Mouse (Mus musculus) regulatory T cell (primary cell): Measurements from ENCODE around the gene P2ry2.

Experiments
- in situ Hi-C: fragments of 300-600 bp; cut with MboI, MseI; formaldehyde crosslinking; loops from one replicate; pipeline ENCODE4 v1.15.1; 2025; ENCODE audit warnings: high pct_unique_total_duplicates

Gene P2ry2

DNA sequence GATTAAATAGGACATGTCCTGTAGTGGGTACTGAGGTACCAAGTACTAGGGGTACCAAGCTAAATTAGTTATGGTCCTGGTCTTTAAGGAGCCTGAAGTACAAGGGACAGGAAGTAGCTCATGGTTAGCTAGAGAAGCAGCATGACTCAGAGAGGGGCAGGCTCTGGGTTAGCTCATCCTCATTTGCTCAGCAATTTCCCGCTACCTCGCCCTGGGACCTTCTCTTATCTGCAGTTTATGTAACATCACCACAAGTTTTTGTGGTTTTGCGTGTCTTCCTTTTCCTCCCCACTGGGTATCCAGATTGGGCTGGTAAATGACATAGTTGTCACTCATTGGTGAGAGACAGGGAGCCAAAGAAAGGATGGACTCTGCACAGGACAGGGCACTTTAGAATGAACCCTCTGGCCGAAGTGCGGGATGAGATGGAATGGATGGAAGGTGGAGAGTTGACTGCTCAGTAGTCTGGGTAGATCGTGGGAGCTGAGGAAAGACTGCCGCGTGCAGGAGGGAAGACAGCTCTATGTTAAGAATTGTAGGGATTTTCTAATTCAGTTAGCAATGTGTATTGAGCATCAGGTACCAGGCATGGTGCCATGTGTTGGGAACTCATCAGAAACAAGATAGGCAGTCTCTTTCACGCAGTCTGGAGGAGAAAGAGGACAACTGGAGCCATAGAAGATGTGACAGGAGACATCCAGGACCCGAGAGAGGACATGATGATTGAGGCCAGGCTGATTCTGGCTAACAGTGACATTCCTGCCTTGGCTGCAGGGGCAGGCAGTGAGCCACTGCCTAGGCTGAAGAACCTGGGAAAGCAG lies 15.2 kb upstream of the P2ry2 start:
- in situ Hi-C loops, result no loop called here

GRCm38 (mm10) chr7:101026836-101027235 lies 14.2 kb upstream of the P2ry2 start:
- in situ Hi-C loops, result no loop called here

DNA sequence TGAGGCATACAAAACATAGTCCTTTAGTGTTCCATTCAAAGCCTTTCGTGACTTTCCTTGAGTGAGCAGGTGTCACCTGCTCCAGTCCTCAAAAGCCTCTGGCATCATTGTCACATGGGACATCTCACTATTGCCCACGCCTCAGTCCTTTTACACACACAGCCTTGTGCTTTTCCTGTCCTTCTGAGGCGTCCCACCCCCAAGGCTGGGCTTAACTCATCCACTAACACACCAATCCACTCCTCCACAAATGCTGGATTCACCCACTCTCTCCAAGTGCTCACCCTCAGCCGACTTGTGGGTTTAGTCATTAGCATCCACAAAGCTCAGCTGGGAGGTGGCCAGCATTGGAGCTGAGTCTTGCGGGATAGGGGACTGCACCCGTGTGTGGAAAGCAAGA lies 4.8 kb upstream of the P2ry2 start:
- in situ Hi-C loops, result no loop called here

GRCm38 (mm10) chr7:101017021-101017461 lies 4.4 kb upstream of the P2ry2 start:
- in situ Hi-C loops, result no loop called here

GRCm38 (mm10) chr7:101014985-101015384 lies 2.3 kb upstream of the P2ry2 start:
- in situ Hi-C loops, result no loop called here

- in situ Hi-C loops, result no loop called here
Measured at GRCm38 (mm10) chr7:101014041-101014440, 1.4 kb upstream of the P2ry2 start.

DNA sequence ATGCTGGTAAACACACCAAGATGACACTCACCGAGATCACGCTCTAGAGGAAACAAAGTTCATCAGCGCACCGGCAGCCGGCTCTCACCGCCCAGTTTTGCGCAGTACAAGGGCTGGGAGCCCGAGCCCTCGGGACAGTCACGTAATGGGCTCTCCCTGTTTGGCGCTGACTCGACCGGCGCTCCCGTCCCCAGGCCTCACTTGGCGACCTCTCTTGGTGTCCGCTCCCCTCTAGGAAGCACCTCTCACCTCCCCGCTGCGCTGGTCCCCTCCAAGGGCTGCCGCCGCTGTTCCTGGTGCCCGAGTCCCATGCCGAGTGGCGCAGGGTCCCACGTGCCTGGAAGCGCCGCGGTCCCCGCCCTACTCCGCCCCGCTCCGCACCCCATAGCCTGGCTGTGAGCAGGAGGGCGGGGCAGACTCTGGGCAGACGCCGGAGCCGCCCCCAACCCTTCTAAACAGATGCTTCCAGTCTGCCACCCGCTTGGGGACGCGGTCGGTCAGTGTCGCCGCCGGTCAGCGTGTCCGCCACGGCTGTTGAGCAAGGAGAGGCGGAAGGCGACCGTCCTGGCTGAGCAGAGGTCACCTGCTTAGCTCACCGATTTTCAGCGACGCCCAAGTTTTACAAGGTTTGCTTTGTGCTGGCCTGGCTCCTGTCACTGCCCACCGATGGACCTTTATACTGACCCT lies 842 bp downstream of the P2ry2 start:
- in situ Hi-C loops, result no loop called here

DNA sequence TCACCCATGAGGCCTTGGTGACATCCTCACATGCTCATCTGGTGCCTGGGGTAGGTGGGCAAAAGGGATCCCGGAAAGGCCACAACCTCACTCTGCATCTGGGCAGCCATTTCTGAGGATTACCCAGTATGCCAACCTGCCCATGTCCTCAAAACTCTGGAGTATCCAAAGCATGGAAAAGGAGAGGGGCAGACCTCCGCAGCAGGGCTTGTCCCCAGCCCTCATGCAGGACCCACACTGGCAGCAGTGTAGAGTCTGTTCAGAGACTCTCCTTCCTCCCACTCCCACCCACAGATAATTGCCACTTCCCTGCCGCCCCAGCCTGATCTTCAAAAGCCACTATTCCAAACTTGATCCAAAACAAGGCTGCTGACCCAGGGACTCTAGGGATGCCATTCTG lies 1.9 kb downstream of the P2ry2 start:
- in situ Hi-C loops, result no loop called here

DNA sequence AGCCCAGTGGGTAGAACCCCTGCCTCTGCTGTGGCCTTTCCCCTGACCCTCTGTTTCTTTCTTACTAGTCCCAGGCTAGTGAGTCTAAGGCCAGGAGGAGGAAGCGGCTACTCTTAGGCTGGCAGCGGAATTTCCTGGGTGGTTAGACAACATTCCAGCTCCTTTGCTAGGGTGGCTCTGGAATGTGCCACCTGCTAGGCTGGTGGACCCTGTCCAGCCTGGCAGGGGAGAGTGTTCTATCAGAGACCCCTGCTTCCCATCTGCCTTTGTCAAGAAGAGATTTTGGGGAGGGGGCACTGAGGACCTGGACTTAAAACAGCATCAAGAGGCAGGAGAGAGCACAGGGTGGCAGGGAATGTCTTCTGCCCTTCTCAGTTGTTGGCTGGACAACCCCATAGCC lies 6.5 kb downstream of the P2ry2 start:
- in situ Hi-C loops, result loop anchor here (5.0 kb wide), 1 partner anchor 1809 kb away; no protein-coding TSS in a partner anchor

DNA sequence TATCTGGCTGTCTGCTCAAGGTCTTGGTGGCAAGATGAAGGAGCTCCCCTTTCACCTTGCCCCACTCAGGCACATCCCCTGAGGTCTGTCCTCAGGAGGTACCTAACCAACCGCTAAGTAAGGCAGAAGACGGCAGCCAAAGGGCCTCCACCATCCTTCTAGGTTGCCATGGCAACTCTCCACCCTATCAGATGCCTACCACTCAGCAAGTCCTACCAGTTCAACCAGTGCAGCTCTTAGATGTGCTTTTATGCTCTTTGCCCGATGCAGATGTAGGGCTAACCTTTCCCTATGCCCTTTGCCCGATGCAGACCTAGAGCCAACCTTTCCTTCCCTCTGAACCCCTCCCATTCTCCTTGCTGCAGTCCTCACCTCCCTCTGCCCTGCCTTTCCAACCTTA lies 7.5 kb downstream of the P2ry2 start:
- in situ Hi-C loops, result loop anchor here (5.0 kb wide), 1 partner anchor 1808 kb away; no protein-coding TSS in a partner anchor

GRCm38 (mm10) chr7:101003442-101004326 lies 9.0 kb downstream of the P2ry2 start:
- in situ Hi-C loops, result no loop called here

- in situ Hi-C loops, result no loop called here
Measured at GRCm38 (mm10) chr7:101002274-101002673, 10.4 kb downstream of the P2ry2 start.

DNA sequence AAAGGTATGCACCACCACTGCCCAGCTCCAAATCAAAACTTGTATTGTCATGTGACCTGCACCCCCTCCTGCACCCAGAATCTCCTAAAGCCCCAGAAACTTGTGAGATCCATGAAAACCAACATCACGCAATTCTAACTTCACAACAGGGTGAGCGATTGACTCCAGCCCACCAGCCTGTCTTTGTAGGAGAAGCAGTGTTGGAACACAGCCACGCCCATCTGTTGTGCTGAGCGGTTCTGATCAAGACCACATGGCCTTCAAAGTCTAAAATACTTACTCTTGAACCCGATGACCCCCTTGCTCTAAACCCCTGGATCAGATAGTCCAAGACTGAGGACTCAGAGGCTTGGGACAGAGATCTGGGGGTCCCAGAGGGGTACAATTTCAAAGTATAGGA lies 13.0 kb downstream of the P2ry2 start:
- in situ Hi-C loops, result no loop called here

GRCm38 (mm10) chr7:100998578-100998960 lies 14.1 kb downstream of the P2ry2 start:
- in situ Hi-C loops, result no loop called here

DNA sequence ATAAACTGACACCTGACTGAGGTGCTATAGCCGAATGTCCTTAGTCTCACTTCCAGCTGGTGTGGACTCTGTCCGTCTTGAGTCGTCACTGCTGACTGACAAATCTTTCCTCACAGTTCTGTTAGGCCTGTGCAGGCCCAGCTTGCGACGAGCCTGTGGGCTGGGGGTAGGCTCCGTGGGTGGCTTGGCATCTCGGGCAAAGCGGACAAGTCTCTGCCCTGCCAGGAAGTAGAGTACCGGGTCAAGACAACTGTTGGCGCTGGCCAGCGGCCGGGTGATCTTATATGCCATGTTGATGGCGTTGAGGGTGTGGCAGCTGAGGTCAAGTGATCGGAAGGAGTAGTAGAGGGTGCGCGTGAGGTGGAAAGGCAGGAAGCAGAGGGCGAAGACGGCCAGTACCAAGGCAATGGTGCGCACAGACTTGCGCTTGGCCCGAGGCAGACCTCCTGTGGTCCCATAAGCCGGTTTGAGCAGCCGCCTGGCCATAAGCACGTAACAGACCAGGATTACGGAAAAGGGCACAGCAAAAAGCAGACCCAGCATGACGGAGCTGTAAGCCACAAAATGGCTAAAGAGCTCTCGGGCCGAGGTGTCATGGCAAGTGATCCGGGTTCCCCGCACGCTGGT lies 14.6 kb downstream of the P2ry2 start:
- in situ Hi-C loops, result no loop called here

GRCm38 (mm10) chr7:100997215-100997614 lies 15.5 kb downstream of the P2ry2 start:
- in situ Hi-C loops, result no loop called here

GRCm38 (mm10) chr7:100995951-100996350 lies 16.7 kb downstream of the P2ry2 start:
- in situ Hi-C loops, result no loop called here

GRCm38 (mm10) chr7:100995260-100995864 lies 17.3 kb downstream of the P2ry2 start:
- in situ Hi-C loops, result no loop called here

GRCm38 (mm10) chr7:100993166-100993565 lies 19.5 kb downstream of the P2ry2 start:
- in situ Hi-C loops, result no loop called here

DNA sequence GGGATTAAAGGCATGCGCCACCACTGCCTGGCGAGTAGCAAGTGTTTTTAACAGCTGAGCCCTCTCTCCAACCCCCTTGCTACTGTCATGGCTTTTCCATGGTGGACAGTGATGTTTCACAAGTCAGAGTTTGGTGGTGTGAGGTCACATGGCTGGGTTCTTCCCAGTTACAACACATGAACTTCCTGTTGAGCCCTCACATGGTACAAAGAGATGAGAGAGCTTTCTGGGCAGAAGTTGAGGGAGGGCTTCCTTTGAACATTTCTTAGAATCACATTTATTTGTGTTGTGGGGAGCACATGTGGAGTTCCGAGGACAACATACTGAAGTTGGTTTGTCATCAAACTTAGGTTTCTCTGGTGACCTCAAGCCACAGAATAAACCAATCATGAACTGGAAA lies 20.7 kb downstream of the P2ry2 start:
- in situ Hi-C loops, result no loop called here
